Mouse (Mus musculus): Measurements from ENCODE around the gene Adamts16.

The Adamts16 gene

DNA sequence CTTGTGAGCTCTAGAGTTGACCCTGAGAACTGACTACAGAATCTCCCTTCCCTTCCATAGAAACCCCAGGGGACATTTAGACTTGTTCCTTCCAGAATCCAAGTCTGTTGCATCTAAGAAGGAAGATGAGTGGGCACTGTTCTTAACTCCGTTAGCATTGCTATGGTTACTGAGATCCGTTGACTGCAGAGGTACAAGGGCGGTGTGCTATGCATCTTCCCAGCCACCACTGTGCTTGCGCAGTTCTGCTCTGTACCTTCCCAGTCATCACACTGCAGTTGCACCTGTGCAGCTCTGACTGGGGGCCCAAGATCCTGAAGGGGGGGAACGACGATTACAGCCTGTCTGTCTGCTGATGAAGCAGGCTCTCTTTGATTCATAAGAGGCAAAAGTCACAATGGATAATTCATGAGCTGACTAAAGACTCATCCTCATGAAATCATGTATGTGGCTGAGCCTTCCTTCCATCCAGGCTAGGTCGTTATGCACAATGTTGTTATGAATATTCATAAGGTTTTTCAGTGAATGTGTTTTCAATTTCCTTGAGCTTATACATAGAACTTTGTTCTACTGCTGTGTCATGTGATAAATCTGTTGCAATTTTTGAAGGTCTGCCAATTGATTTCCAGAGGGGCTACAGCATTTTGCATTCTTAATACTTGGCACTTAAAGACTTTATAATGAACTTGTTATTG, 127.4 kb downstream of the Adamts16 start:
- peak; percentile 45 to 57 for DNase-seq (ENCODE audit: low spot score in 2 of 2)

- no peak for DNase-seq (ENCODE audit: low spot score in 2 of 2)
Observed at GRCm38 (mm10) chr13:70713331-70713730, 128.3 kb downstream of the Adamts16 start.

GRCm38 (mm10) chr13:70707158-70707854, 134.3 kb downstream of the Adamts16 start:
- DNase-seq (ENCODE audit: low spot score in 2 of 2) = no peak

GRCm38 (mm10) chr13:70702904-70703303, 138.7 kb downstream of the Adamts16 start:
- no peak for DNase-seq (ENCODE audit: low spot score in 2 of 2)

DNA sequence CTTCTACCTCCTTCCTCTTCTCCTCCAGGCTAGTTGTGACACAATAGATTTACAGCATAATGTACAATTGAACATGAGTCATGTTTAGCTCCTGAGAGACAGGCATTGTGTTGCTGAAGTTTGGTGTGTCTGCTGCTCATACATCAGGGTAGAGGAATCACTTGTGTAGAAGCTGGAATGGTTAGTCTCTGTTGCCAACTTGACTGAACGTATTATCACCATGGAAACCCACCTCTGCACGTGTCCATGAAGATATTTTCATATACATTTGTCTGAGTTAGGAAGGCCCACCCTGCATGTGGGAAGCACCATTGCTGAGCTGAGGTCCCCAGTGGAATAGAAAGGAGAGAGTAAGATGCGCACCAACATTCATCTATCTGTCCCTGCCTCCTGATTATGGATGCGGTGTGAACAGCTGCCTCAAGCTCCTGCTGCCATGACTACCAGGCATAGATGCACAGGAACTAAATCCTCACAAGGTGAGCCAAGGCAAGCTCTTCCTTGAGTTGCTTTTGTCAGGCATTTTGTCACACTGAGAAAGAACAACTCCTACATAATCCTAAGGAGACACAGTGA, 142.7 kb downstream of the Adamts16 start:
- DNase-seq (ENCODE audit: low spot score in 2 of 2) = peak; percentile 27 to 63

GRCm38 (mm10) chr13:70689452-70689960, 152.1 kb downstream of the Adamts16 start:
- DNase-seq (ENCODE audit: low spot score in 2 of 2) = no peak

DNA sequence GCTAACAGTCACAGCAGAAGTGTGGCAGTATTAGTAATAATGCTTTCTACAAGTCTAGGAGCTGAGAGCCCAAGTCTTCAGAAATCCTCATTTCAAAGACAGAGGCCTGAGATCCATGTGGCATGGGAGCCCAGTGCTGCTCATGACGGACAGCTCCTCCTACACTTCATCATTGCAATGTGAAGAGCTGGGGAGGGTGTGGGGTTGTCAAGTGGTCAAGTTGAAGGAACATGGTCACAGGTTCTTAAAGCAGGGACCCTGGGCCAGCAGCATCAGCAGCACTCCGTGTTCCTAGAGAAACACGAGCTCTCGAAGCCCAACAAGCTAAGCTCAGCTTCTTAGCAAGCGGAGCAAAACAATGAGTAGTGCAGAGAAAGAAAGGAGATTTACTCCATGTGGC, 155.8 kb downstream of the Adamts16 start:
- DNase-seq (ENCODE audit: low spot score in 2 of 2) = no peak

GRCm38 (mm10) chr13:70684976-70685609, 156.5 kb downstream of the Adamts16 start:
- DNase-seq (ENCODE audit: low spot score in 2 of 2) = no peak

DNA sequence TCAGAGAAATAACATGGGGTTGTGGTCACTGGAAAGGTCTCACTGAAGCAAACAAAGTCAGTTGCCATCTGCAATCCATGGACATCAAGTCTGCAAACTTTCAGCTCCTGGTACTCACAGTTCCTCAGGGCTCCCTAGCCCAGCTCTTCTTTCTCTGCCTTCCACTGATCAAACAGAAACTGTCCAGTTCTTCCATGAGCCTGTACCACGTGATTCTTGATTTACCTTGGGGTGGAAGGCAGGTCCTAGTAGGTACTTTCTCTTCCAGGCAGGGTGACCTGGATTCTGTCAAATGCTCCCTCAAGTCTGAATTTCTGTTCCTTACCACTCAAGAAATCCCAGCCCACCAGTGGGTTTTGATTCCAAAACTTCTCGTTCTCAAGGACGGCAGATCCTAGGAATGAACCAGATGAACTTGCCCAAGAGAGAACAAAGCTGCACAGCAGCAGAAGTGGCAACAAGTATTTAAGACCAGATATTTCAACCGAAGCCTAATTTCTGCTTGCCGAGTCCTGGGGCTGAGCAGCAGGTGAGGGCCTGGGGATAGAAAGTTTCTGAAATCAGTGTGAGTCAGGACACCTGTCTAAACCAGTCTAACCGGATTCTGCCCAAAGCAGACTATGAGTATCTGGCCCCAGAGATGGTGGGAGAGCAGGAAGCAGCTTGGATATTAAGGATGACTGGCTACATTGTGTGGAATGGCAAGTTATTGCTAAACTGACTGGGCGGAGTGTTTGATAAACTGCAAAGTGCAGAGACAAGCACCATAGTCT, 160.0 kb downstream of the Adamts16 start:
- DNase-seq (ENCODE audit: low spot score in 2 of 2) = no peak

GRCm38 (mm10) chr13:70680316-70680715, 161.3 kb downstream of the Adamts16 start:
- no peak for DNase-seq (ENCODE audit: low spot score in 2 of 2)
